Mouse (Mus musculus): ENCODE results near the gene Enpep.

DNA sequence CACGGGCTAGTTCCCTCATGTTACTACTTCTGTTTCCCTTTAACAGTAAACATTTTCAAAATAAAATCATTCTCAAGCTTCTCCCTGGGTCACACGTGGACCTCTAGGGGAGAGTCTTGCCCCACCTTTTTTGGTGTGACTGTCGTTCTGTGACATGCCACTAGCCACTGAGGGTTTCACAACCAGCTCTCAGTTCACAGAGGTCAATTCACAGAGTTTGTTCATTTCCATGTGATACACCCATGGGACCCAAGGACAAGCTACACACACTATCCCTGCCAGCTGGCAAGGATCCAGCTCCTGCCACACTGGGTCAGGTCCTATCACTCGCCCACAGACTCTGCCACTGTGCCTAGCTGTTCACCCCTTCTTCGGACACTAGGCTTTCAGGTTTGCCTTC is 35.5 kb downstream of the Enpep start:
- TF ChIP-seq CTCF (conservative IDR thresholded peaks at IDR 0.05; ENCODE audit: low read length) (no peak), POU5F1 (IDR thresholded peaks at IDR 0.05; ENCODE audit: borderline replicate concordance, low read length) (no peak), NANOG (IDR thresholded peaks at IDR 0.05; ENCODE audit: borderline replicate concordance, low read length) (no peak)

Data from E14TG2a.4 (cell line).